Mouse (Mus musculus): ENCODE data around the gene Dctn2. TPM values are rescaled to one million over a fixed set of nuclear protein-coding genes. Genes with fewer than 3 reads are reported as not detected.

The Dctn2 gene
- polyA plus RNA-seq, 1 experiment from 2014 or later: 210 TPM

- Histone ChIP-seq H3K4me3 (ENCODE audit: low read depth, low read length) (peak overlapping the region; percentile 79), H3K4me2 (replicated peaks; ENCODE audit: low read depth, low read length) (peak overlapping the region; percentile 91), H3K9ac (ENCODE audit: low read depth, low read length) (peak overlapping the region; percentile 97), H3K27ac (ENCODE audit: low read depth, low read length) (no peak overlapping the region), H3K27me3 (ENCODE audit: control insufficient read depth, insufficient read depth, low read length) (no peaks in the 10 kb centered on the region), H3K4me1 (replicated peaks; ENCODE audit: control insufficient read depth, insufficient read depth, low read length) (0 out of 2 replicates have a peak, but pooled peaks cover 4% of the 10 kb centered on the region), H3K36me3 (ENCODE audit: control insufficient read depth, insufficient read depth, low read length) (no peaks in the 10 kb centered on the region), H3K9me3 (ENCODE audit: control insufficient read depth, low read length) (no peaks in the 10 kb centered on the region)
- ATAC-seq (ENCODE audit: low FRiP score) (no peak), DNase-seq (ENCODE audit: low spot score) (no peak)
- WGBS: 80% methylated on average over 5 of the region's 5 CpGs
Observed at GRCm38 (mm10) chr10:127267318-127267717, 1.1 kb downstream of the Dctn2 start.

GRCm38 (mm10) chr10:127268401-127268800 is 2.2 kb downstream of the Dctn2 start:
- Histone ChIP-seq H3K27ac (ENCODE audit: low read depth, low read length) (no peak overlapping the region), H3K4me3 (ENCODE audit: low read depth, low read length) (no peak overlapping the region), H3K4me1 (replicated peaks; ENCODE audit: control insufficient read depth, insufficient read depth, low read length) (0 out of 2 replicates have a peak, but pooled peaks cover 4% of the 10 kb centered on the region), H3K36me3 (ENCODE audit: control insufficient read depth, insufficient read depth, low read length) (no peaks in the 10 kb centered on the region), H3K9ac (ENCODE audit: low read depth, low read length) (no peak overlapping the region), H3K27me3 (ENCODE audit: control insufficient read depth, insufficient read depth, low read length) (no peaks in the 10 kb centered on the region), H3K4me2 (replicated peaks; ENCODE audit: low read depth, low read length) (no peak overlapping the region), H3K9me3 (ENCODE audit: control insufficient read depth, low read length) (no peaks in the 10 kb centered on the region)
- ATAC-seq (ENCODE audit: low FRiP score) (no peak), DNase-seq (ENCODE audit: low spot score) (no peak)
- 86% methylated on average over 5 of the region's 5 CpGs for WGBS

- H3K4me1 ChIP-seq (replicated peaks; ENCODE audit: control insufficient read depth, insufficient read depth, low read length): 0 out of 2 replicates have a peak, but pooled peaks cover 4% of the 10 kb centered on the region
- H3K4me3 ChIP-seq (ENCODE audit: low read depth, low read length): no peak overlapping the region
- H3K4me2 ChIP-seq (replicated peaks; ENCODE audit: low read depth, low read length): no peak overlapping the region
- H3K36me3 ChIP-seq (ENCODE audit: control insufficient read depth, insufficient read depth, low read length): no peaks in the 10 kb centered on the region
- no peaks in the 10 kb centered on the region for H3K27me3 ChIP-seq (ENCODE audit: control insufficient read depth, insufficient read depth, low read length)
- DNase-seq (ENCODE audit: low spot score): no peak
- no peak for ATAC-seq (ENCODE audit: low FRiP score)
- H3K9me3 ChIP-seq (ENCODE audit: control insufficient read depth, low read length): no peaks in the 10 kb centered on the region
- H3K9ac ChIP-seq (ENCODE audit: low read depth, low read length): no peak overlapping the region; the same call in 1 of the 2 replicates
- 81% methylated on average over 12 of the region's 12 CpGs for WGBS
- H3K27ac ChIP-seq (ENCODE audit: low read depth, low read length): no peak overlapping the region
Observed at GRCm38 (mm10) chr10:127269036-127269435, 2.9 kb downstream of the Dctn2 start.

- DNase-seq (ENCODE audit: low spot score) (no peak), ATAC-seq (ENCODE audit: low FRiP score) (no peak)
- H3K9ac ChIP-seq (ENCODE audit: low read depth, low read length): no peak overlapping the region
- no peak overlapping the region for H3K4me3 ChIP-seq (ENCODE audit: low read depth, low read length)
- H3K36me3 ChIP-seq (ENCODE audit: control insufficient read depth, insufficient read depth, low read length): no peaks in the 10 kb centered on the region
- 62% methylated on average over 4 of the region's 4 CpGs for WGBS
- 0 out of 2 replicates have a peak, but pooled peaks cover 4% of the 10 kb centered on the region for H3K4me1 ChIP-seq (replicated peaks; ENCODE audit: control insufficient read depth, insufficient read depth, low read length)
- H3K9me3 ChIP-seq (ENCODE audit: control insufficient read depth, low read length): no peaks in the 10 kb centered on the region
- H3K27me3 ChIP-seq (ENCODE audit: control insufficient read depth, insufficient read depth, low read length): no peaks in the 10 kb centered on the region
- H3K27ac ChIP-seq (ENCODE audit: low read depth, low read length): no peak overlapping the region
- no peak overlapping the region for H3K4me2 ChIP-seq (replicated peaks; ENCODE audit: low read depth, low read length)
Observed at GRCm38 (mm10) chr10:127269884-127270283, 3.7 kb downstream of the Dctn2 start.

- Histone ChIP-seq H3K36me3 (ENCODE audit: control insufficient read depth, insufficient read depth, low read length) (peaks cover 9% of the 10 kb centered on the region), H3K4me1 (replicated peaks; ENCODE audit: control insufficient read depth, insufficient read depth, low read length) (0 out of 2 replicates have a peak, but pooled peaks cover under 1% of the 10 kb centered on the region), H3K9ac (ENCODE audit: low read depth, low read length) (no peak overlapping the region), H3K4me2 (replicated peaks; ENCODE audit: low read depth, low read length) (no peak overlapping the region), H3K27me3 (ENCODE audit: control insufficient read depth, insufficient read depth, low read length) (no peaks in the 10 kb centered on the region), H3K27ac (ENCODE audit: low read depth, low read length) (no peak overlapping the region), H3K9me3 (ENCODE audit: control insufficient read depth, low read length) (no peaks in the 10 kb centered on the region), H3K4me3 (ENCODE audit: low read depth, low read length) (no peak overlapping the region)
- DNase-seq (ENCODE audit: low spot score) (no peak), ATAC-seq (ENCODE audit: low FRiP score) (no peak)
- 92% methylated on average over 5 of the region's 5 CpGs for WGBS
Observed at GRCm38 (mm10) chr10:127272371-127272770, 6.2 kb downstream of the Dctn2 start.

GRCm38 (mm10) chr10:127274261-127275022 is 8.3 kb downstream of the Dctn2 start:
- Histone ChIP-seq H3K27me3 (ENCODE audit: control insufficient read depth, insufficient read depth, low read length) (no peaks in the 10 kb centered on the region), H3K4me3 (ENCODE audit: low read depth, low read length) (no peak overlapping the region), H3K9ac (ENCODE audit: low read depth, low read length) (no peak overlapping the region), H3K4me1 (replicated peaks; ENCODE audit: control insufficient read depth, insufficient read depth, low read length) (no peaks in the 10 kb centered on the region), H3K4me2 (replicated peaks; ENCODE audit: low read depth, low read length) (no peak overlapping the region), H3K27ac (ENCODE audit: low read depth, low read length) (no peak overlapping the region), H3K36me3 (ENCODE audit: control insufficient read depth, insufficient read depth, low read length) (peaks cover 19% of the 10 kb centered on the region), H3K9me3 (ENCODE audit: control insufficient read depth, low read length) (no peaks in the 10 kb centered on the region)
- DNase-seq (ENCODE audit: low spot score): no peak
- 91% methylated on average over 11 of the region's 11 CpGs for WGBS
- ATAC-seq (ENCODE audit: low FRiP score): no peak

- no peak overlapping the region for H3K9ac ChIP-seq (ENCODE audit: low read depth, low read length)
- H3K4me1 ChIP-seq (replicated peaks; ENCODE audit: control insufficient read depth, insufficient read depth, low read length): no peaks in the 10 kb centered on the region
- 90% methylated on average over 2 of the region's 2 CpGs for WGBS
- no peaks in the 10 kb centered on the region for H3K9me3 ChIP-seq (ENCODE audit: control insufficient read depth, low read length)
- H3K4me2 ChIP-seq (replicated peaks; ENCODE audit: low read depth, low read length): no peak overlapping the region
- no peak overlapping the region for H3K27ac ChIP-seq (ENCODE audit: low read depth, low read length)
- peaks cover 40% of the 10 kb centered on the region for H3K36me3 ChIP-seq (ENCODE audit: control insufficient read depth, insufficient read depth, low read length)
- DNase-seq (ENCODE audit: low spot score) (no peak), ATAC-seq (ENCODE audit: low FRiP score) (no peak)
- no peak overlapping the region for H3K4me3 ChIP-seq (ENCODE audit: low read depth, low read length)
- no peaks in the 10 kb centered on the region for H3K27me3 ChIP-seq (ENCODE audit: control insufficient read depth, insufficient read depth, low read length)
Observed at GRCm38 (mm10) chr10:127279730-127280129, 13.6 kb downstream of the Dctn2 start.

GRCm38 (mm10) chr10:127281316-127281715 is 15.1 kb downstream of the Dctn2 start:
- peaks cover 3% of the 10 kb centered on the region; the same call in 1 of the 2 replicates for H3K4me1 ChIP-seq (replicated peaks; ENCODE audit: control insufficient read depth, insufficient read depth, low read length)
- H3K9me3 ChIP-seq (ENCODE audit: control insufficient read depth, low read length): no peaks in the 10 kb centered on the region
- no peak overlapping the region for H3K9ac ChIP-seq (ENCODE audit: low read depth, low read length)
- H3K27ac ChIP-seq (ENCODE audit: low read depth, low read length): no peak overlapping the region
- 89% methylated on average over 8 of the region's 8 CpGs for WGBS
- no peak overlapping the region for H3K4me2 ChIP-seq (replicated peaks; ENCODE audit: low read depth, low read length)
- no peaks in the 10 kb centered on the region for H3K27me3 ChIP-seq (ENCODE audit: control insufficient read depth, insufficient read depth, low read length)
- ATAC-seq (ENCODE audit: low FRiP score) (no peak), DNase-seq (ENCODE audit: low spot score) (no peak)
- peaks cover 40% of the 10 kb centered on the region for H3K36me3 ChIP-seq (ENCODE audit: control insufficient read depth, insufficient read depth, low read length)
- H3K4me3 ChIP-seq (ENCODE audit: low read depth, low read length): no peak overlapping the region

GRCm38 (mm10) chr10:127282620-127283215 is 16.6 kb downstream of the Dctn2 start:
- H3K36me3 ChIP-seq (ENCODE audit: control insufficient read depth, insufficient read depth, low read length): peaks cover 35% of the 10 kb centered on the region

More at GRCm38 (mm10) chr10:127282620-127283215, 16.6 kb downstream of the Dctn2 start:
- Histone ChIP-seq H3K4me2 (replicated peaks; ENCODE audit: low read depth, low read length) (no peak overlapping the region), H3K4me1 (replicated peaks; ENCODE audit: control insufficient read depth, insufficient read depth, low read length) (peaks cover 15% of the 10 kb centered on the region), H3K27me3 (ENCODE audit: control insufficient read depth, insufficient read depth, low read length) (no peaks in the 10 kb centered on the region), H3K9ac (ENCODE audit: low read depth, low read length) (no peak overlapping the region), H3K27ac (ENCODE audit: low read depth, low read length) (no peak overlapping the region), H3K9me3 (ENCODE audit: control insufficient read depth, low read length) (no peaks in the 10 kb centered on the region), H3K4me3 (ENCODE audit: low read depth, low read length) (no peak overlapping the region)
- ATAC-seq (ENCODE audit: low FRiP score) (no peak), DNase-seq (ENCODE audit: low spot score) (no peak)
- 90% methylated on average over 13 of the region's 13 CpGs for WGBS
